Mouse (Mus musculus) spleen, adult 12 weeks (tissue): ENCODE results near the gene 1110017D15Rik.

Experiments
- DNase-seq: peaks from one replicate; pipeline ENCODE4 v3.0.0; 2022; ENCODE audit warnings: low spot score

The 1110017D15Rik gene

GRCm38 (mm10) chr4:41517233-41517632 lies at the start of gene 1110017D15Rik:
1110017D15Rik (minus strand) TSS chr4:41517333.
- DNase-seq = no peak

GRCm38 (mm10) chr4:41566123-41566522 lies 49.0 kb upstream of the 1110017D15Rik start:
- no peak for DNase-seq

DNA sequence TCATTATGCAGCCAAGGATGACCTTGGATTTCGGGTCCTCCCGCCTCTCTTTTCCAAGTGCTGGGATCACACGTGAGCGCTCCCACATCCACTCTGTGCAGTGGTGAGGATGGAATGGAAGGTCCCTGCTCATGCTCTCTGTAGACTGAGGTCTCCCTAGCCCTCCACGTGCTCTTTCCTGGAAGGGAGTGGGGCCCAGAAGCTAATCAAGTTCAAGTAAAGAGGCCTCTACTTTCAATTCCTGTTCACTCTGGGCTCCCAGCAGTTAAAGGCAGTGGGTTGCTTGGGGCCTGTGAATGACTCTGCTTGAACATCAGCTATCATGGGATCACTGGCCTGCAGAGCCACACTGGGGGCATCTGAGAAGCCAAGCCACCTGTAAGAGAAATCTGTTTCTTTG lies 46.2 kb upstream of the 1110017D15Rik start:
- DNase-seq = no peak

DNA sequence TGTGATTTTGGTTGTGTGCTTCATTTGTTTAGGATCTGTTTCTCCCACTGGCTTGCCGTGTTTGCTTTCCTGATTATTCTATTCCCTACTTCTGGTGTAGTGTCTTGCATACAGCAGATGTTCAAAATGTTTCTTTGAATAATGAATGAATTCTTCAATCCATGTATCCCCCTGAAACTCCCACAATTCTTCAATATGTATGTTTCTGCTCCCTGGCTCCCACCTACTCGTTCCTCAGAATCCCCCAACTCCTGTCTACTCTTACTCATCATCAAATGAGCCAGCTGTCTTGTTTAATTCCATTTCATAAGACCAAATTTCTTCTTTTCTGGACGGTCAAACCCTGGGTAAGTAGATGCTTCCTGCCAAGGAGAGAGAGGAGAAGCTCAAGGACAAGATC lies 40.0 kb upstream of the 1110017D15Rik start:
- no peak for DNase-seq

- no peak for DNase-seq
Measured at GRCm38 (mm10) chr4:41556311-41556953, 39.3 kb upstream of the 1110017D15Rik start.

GRCm38 (mm10) chr4:41554994-41555663 lies 38.0 kb upstream of the 1110017D15Rik start:
- DNase-seq = no peak

DNA sequence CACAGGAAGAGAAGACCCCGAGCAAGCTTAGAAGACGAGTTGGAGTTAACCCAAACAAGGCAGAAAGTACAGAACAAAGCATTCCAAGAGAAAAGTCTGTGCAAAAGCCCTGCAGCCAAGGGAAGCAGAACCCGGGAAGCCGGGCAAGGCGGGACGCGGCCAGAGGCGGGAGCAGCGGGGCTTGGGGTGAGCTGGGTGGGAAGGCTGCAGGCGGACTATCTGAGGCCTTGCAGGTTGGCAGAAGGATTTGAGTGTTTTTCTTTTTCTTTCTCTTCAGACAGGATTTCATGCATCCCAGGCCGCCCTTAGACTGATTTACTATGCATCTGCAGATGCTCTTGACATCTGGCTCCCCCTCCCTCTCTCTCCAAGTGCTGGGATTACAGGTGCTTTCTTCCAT lies 36.0 kb upstream of the 1110017D15Rik start:
- no peak for DNase-seq

- DNase-seq = peak; percentile 44
Measured at GRCm38 (mm10) chr4:41552529-41552928, 35.4 kb upstream of the 1110017D15Rik start.

DNA sequence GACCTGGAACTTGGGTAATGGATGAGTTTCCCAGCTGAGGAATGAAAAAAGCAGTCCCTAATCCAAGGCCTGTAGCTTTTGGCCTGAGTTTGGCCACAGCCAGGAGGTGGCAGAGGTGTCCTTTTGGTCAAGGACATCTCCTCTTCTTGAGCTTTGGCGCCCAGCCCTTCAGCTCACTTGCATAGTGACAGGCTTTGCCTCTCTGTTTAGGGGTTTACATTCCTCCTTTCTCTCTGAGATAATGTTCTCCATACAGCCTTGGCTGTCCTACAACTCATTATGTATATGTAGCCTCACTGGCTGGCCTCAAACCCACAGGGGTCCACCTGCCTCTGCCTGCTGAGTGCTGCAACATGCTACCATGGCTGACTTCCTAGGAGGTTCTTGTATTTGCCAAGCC lies 30.0 kb upstream of the 1110017D15Rik start:
- DNase-seq = no peak

- no peak for DNase-seq
Measured at GRCm38 (mm10) chr4:41545985-41546384, 28.9 kb upstream of the 1110017D15Rik start.

GRCm38 (mm10) chr4:41542136-41542535 lies 25.0 kb upstream of the 1110017D15Rik start:
- DNase-seq = no peak

- no peak for DNase-seq
Measured at GRCm38 (mm10) chr4:41534866-41535265, 17.7 kb upstream of the 1110017D15Rik start.

DNA sequence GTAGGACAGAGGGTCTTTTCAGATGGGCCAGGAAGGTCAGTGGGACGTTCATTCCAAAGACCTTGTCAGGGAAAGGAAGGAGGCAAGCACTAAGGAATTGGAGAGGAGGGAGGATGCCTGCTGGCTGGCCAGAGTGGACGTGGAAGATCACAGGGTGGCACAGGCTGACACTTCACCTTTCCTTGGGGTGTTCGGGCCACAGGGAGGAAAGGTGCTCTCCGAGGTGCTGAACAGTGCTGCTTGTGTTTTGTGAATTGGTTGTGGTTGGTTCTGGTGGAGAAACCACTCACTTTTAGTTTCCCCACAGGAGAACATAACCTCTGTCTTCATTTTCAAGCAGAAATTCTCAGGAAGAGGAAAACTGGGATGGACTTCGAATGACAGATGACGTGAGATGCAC lies 15.3 kb upstream of the 1110017D15Rik start:
- no peak for DNase-seq

- DNase-seq = no peak
Measured at GRCm38 (mm10) chr4:41527996-41528395, 10.9 kb upstream of the 1110017D15Rik start.

- no peak for DNase-seq
Measured at GRCm38 (mm10) chr4:41527076-41527475, 9.9 kb upstream of the 1110017D15Rik start.

DNA sequence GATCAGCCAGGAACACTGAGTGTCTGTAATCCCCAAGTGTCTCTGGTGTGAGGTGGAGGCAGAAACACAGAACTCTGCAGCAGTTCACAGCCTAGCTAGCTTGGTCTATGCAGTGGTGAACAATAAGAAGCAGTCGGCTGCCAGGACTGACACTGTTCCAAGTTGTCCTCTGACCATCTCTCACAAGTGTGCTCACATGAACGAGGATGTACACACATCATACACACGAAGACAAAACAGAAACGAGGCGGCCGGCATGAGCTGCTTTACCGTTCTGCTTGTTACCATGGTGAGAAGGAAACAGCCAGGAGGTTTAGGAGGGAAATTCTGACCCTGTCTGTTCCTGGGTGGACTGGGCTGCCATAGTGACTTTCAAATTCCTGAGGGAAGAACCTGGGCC lies 9.4 kb upstream of the 1110017D15Rik start:
- no peak for DNase-seq

- no peak for DNase-seq
Measured at GRCm38 (mm10) chr4:41524829-41525228, 7.7 kb upstream of the 1110017D15Rik start.

- DNase-seq = no peak
Measured at GRCm38 (mm10) chr4:41523839-41524238, 6.7 kb upstream of the 1110017D15Rik start.

GRCm38 (mm10) chr4:41522788-41523187 lies 5.7 kb upstream of the 1110017D15Rik start:
- DNase-seq = no peak

DNA sequence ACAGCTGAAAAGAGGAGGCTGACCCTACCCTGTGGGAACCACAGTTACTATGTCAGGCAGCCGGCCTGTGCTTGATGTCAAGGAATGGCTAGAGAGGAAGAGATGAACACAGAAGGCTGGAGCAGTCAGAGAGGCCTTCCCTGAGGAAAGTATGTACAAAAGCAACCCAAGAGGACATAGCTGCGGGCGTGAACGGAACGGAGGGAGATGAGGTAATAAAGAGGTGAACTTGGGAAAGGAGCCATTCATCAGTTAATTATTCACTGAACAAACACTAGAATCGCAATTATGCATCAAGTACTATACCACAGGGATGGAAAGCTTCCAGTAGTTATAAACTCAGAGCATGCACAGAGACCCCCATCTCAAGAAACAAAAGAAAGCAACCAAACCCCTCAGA lies 5.0 kb upstream of the 1110017D15Rik start:
- no peak for DNase-seq

DNA sequence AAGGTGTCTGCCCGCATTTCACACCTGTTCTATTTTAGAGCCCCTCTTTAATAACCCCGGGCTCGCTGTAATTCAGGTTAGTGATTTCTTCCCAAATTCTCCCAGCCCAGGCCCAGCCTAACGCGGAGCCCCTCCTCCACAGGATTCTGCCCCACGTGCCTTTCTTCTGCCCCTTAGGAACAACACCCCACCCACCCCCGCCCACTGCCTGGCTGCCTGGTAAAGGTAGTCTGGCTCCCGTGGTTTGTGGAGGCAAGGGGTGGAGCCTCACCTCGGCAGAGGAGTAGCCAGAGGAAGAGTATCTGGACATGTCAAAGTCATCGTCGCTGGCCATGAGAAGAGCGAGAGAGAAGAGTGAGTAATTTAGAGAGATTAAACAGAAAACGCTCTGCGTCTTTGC lies 3.5 kb upstream of the 1110017D15Rik start:
- DNase-seq = no peak

DNA sequence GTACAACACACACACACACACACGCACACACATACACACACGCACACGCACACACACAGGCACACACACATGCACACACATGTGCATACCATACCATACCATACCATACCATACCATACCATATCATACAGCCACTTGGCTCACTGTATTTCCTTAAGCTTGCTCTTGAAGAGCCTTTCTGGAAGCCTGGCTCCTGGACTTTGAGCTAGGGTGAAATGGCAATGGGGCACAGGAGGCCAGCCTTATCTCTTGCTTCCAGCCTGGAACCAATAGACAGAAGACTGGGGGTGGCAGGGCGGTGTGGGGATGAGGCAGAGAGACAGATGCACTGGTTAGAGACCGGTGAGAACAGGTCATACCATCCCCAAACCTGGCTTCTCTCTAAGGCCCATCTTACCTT lies 2.1 kb upstream of the 1110017D15Rik start:
- DNase-seq = no peak

DNA sequence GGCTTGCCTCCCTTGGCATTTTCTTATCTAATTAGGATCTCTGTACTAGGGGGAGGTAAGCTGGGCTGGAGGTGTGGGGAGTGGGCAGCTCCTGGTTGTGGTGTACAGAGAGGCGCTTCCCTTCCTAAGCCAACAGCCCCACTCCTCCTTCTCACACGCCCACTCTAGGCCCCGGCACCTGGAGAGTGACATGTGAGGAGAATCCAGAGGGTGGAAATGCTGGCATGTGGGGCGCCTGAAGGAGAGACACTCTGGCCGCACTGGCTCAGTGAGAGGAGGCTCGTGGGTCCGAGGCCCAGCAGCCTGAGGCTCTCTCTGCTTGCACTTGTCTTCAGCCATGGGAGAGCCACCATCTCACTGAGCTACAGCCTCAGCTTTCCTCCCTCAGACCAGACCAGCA lies 1.2 kb upstream of the 1110017D15Rik start:
- DNase-seq = no peak

DNA sequence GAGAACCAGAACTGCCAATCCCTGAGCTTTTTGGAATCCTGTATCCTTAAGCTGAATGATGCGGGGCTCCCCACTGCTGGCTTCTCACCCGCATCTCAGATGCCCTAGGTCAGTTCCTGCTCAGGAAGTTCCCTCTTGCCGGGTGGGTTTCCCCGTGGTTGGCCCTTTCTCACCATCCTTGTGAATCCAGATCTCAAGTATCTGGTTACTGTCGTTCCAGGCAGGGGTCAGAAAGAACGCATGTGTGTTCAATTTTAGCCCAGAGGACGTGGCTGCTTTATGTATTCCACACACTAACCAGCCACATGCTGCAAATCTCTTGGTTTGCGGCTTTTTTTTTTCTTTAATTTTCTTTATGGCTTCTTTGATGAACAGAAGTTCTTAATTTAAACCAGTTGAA lies 3.4 kb downstream of the 1110017D15Rik start:
- no peak for DNase-seq
